Mouse (Mus musculus) monocyte, adult 2 months (primary cell): Measurements from ENCODE around the gene Atn1.

ENCODE experiments used
- DNase-seq, 2 experiments: peaks; one replicate each; pipeline ENCODE4 v3.0.0; 2022; ENCODE audit warnings: low spot score in 2 of 2, low read depth in 1 of 2

Atn1 gene

DNA sequence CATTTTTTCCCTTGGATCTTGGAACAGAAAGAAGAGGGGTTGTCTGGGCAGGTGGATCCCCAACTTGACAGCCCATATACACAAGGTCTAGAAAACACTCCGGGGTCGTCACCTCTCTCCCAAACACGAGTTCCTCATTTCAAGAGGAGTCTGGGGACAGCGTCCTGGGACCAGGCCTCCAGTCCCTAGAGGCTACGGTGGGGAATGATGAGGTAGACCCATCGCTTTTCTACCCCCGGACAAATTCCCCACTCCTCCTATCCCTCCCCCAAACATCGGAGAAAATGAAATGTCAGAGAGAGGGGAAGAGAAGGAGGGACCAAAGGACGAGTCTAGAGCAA is 12.3 kb upstream of the Atn1 start:
- DNase-seq: no peak

DNA sequence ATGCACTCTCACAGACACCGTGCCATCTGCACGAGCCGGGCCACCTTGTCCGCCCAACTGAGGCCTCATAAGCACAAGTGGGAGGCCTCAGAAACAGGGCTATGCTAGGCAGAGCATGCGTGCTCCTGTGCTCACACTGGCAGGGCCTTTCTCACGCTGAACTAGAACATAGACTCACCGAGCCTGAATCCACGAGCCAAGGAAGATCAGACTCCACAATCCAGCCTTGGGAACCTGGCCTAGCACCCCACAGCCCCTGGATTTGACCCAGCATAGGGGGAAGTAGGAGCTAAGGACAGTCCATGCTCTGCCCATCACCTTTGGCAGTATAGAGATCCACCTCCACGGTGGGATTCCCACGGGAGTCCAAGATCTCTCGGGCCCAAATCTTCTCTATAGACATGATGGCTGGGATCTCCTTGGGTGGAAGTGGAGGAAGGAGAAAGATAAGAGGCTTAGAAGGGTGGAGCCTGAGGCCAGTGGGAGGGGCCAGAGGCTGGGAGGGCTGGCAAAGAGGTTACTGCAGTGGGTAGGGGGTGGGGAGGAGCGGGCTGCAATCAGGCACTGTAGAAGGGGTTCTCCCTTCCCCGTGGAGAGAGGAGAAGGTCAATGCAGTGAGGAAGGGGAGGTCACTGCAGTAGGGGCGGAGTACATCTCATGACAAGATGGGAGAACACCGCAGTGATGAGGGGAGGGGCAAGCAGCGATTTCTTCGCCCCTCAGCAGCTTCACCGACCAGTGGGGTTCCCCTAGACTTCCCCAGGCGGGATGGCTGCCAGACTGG is 11.8 kb upstream of the Atn1 start:
- DNase-seq: no peak

DNA sequence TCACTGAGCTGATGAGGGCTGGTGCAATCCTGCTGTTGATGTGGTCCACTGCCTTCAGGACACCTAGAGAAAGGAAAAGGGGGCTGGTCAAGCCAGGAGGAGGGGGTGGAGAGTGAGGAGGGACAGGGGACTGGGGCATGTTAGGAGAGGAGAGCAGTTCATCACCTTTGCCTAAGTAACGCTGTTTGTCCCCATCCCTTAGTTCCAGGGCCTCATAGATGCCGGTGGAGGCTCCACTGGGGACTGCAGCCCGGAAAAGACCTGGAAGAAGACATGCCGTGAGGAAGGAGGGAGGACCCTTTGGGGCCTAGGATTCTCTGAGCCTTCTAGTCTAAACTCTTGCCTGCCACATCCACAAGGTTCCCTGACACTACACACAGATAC is 11.2 kb upstream of the Atn1 start:
- no peak for DNase-seq

DNA sequence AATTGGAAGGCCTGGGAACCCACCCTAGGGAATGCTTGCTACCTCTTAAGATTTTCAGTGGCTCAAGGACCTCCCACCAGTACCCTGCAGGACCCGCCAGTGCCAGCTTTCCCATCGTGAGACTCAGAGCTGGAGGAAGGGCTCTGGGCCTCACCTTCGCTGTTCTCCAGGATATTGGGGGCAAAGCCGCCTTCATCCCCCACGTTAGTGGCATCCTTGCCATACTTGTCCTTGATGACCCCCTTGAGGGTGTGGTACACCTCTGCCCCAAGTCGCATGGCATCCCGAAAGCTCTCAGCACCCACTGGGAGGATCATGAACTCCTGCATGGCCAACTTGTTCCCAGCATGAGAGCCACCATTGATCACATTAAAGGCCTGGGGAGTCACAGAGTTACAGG is 9.6 kb upstream of the Atn1 start:
- no peak for DNase-seq

DNA sequence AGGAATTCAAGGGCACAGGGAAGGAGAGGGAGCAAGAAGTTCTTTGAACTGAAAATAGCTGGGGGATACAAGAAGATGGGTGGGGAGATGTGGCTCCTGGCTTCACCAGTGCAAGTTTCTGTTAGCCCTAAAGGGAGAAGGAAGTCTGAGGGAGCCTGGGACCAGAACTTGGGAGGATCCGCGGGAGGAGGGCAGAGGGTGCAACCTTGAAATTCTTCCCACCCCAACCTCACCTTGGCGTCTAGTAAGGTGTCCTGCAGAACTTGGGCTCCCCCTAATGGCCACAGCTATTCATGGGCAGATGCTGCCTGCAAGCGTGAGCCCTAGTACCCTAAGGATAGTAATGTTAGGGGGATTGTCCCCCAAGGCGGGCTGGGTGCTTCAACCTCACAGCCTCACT is 2.9 kb upstream of the Atn1 start:
- peak; percentile 49 to 70 for DNase-seq

DNA sequence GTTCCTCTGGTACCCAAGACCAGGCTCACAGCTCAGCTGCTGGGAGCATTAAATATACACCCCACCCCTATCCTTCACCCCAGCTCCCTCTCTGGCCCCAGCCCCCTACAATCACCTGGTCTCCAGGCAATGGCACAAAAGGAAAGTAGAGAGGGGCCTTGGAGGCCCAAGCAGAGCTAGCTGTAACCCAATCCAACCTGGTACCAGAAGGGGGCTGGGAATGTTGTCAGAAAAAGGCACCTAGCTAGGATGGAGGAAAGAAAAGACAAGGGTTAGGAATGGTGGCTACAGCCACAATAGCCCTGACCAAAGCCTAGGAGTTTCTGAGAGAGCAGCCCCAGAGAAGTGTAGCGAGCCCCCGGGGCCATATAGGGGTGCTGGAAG is 2.5 kb upstream of the Atn1 start:
- DNase-seq: no peak

DNA sequence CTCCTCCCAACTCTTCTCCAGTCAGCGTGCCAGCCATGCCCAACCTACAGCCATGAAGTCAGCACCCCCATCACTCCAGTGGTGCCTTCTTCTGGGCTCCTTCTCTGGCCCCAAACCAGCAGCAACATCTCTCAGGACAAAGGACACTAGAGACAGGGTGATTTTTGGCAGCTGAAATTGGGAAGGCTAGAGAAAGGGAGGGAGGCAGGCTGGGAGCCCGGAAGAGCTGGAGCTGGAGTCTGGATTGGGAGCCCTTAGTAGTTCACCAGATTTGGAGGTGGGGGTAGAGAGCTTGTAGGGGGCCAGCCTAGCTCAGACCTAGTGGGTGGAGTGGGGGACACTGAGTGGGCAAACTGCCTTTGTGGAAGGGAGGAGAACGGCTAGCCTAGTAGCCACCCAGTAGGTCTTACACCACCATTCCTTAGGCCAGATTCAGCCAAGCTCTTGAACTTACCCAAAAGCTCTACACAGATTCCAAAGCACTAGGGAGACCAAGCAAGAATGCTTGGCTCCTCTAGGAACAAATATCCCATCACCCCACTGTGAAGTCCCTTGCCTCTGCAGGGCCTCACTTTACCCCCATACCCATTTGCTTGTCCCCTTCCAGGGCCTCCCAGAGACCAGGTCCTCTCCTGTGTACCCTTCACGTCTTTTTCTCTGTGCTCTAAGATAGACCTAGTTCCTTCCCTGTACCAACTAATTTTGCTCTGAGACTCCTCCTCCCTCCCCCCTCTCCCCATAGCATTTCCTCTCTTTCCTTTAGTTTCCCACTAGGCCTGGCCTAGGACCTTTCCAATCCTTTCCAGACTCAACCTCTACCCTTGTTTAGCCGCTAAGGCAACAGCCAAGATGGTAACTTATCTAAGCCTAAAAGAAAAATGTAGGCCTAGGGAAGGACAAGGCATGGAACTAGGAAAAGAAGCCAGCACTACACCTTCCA is 1.9 kb upstream of the Atn1 start:
- DNase-seq: no peak

DNA sequence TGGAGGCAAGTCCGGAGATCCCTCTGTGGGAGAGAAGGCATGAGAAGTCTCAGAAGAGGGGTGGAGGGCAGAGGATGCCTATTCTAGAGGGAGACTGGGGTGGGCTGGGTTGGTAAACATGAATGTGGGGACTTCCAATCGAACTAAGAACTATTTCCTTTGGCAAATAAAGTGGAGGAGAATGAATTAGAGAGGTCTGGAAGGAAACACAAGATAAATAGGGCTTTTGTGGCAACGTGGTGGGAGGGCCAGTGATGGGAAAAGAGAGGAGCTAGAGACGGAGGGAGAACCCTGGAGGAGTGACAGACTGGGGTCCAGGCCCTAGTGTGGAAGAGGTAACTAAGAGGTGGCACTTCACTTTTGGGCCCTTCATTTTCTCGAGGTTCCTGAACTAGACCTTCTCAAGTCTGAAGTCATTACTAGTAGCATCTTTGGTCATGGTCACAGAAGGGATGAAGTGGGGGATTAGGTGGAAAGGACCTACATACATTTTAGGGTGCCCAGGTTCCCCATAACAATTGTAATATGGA is 1.1 kb upstream of the Atn1 start:
- DNase-seq: no peak

DNA sequence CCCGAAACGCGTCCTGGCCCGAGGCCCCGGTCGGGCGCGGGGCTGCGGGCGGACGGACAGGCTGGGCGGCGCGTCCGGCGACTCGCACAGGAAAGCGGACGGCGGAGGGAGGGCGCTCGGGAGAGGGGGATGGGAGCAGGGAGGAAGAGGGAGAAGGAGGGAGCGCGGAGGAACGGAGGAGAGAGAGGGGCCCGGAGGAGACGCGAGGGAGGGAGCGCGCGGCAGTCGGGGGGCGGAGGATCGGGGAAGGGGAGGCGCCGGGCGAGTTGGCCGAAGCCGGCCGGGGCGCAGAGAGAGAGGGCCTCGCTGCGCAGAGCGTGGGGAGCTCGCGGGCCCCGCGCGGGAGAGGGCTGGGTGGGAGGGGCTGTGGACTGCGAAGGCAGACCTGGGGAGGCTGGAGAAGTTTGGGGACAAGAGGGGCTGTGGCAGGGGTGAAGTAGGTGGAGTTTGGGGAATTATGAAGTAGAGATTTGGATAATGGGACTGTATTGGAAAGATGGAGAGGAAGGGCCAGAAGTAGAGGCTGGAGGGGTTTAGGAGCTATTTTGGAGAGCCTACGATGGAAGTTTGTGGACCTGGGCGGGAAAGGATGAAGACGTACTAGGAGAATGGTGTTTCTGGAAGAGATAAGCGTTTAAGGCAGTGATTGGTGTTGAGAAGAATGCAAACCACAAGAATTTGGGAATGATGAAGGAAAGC is 477 bp upstream of the Atn1 start:
- no peak for DNase-seq

DNA sequence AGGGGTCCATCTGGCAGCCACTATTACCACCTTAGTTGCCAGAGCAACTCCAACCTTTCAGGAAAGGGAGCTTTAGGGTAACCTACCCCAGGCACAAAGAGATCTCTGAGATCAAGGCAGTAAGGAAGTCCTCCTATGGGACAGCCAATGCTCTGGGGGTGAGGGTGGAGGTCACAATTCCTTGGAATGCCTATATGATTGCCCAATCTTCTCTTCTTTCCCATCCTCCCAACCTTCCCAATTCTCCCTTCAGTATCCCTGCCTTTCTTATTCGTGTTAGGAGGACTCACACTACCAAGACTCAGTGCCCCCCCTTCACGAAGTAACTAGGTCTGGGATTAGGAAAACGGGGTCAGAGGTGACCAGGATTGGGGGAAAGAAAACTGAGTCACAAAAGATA is 1.0 kb downstream of the Atn1 start:
- no peak for DNase-seq

DNA sequence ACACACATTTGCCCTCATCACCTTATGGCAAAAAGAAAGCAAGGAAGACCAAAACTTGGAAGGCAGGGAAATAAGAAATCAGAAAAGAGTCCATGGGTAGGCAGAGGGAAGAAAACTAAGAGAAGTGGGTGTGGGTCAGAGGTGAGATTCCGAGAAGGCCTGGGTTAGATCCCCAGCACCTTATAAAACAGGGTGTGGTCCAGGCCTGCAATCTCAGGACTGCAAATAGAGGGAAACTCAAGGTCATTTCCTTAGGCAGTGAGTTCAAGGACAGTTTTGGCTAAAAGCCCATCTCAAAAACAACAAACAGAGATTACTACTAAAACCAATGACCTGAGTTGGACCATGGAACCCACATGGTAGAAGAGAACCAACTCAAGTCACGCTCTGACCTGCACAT is 2.5 kb downstream of the Atn1 start:
- DNase-seq: no peak

DNA sequence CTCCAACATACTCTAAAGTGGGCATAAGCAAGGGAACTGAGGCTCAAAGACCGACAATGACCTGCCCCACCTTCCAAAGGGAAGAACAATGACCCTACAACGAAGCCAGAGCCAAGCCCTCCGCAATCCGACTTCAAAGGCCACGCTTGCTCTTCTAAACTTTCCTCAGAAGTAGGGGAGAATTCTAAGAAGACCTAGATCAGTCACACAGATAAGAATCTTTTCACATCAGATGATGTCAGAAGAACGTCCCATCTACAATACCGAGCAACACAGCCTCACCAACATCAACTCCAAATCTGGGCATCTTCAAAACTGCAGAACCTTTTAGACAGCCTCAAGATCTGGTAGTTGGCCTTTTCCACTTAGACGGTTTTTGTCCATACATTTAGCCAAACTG is 5.9 kb downstream of the Atn1 start:
- DNase-seq: no peak

DNA sequence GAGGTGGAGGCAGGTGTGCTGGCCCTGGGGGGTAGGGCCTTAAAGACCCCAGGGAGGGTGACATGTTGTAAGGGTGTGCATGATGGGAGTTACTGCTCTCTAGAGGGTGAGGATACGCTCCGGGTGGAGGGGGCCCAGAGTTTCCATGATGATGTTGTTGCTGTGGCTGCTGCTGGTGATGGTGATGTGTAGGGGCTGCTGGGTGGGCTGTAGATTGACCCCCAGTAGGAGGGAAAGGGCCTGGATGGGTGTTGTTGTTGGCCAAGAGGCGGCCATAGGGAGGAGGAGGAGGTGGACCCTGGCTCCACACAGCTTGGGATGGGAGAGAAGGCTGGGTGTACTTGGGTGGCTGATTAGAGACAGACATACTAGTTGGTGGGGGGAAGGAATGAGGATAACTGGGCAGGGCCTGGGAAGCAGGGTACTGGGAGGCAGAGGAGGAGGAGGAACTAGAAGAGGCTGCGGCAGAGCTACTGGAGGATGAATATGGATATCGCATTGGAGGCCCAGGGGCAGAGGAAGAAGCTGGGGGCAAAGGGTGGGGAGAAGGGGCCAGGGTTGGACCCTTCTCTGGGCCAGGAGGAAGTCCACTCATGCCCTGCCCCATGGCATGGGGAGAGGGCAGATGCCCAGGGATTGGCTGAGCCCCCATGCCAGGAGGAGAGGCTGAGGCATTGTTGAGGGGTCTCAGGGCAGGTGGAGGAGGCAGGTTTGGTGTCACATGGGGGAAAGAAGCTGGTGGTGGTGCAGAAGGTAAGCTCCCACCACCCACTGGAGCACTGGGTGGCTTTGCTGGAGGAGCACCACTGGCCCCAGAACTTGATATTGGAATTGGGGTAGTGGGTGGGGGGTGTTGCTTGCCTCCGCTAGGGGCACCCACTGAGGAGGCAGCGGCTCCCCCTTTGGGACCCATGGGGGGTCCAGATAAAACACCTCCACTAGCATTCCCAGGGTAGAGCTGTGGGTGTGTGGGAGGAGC is 9.4 kb downstream of the Atn1 start:
- DNase-seq: no peak

DNA sequence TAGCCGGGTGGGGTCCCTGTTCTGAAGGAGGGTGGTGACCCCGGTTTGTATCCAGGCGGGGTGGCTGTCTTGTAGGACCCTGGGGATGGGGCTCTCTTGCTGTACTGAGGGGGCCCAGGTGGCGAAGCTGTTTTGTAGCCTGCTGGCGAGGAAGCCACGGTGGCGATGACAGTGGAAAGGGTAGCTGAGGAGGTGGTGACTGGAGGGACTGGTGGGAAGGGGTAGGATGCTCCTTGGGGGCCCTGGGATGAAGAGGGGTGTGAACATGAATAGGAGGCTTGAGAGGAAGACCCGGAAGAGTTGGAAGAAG is 10.1 kb downstream of the Atn1 start:
- no peak for DNase-seq

DNA sequence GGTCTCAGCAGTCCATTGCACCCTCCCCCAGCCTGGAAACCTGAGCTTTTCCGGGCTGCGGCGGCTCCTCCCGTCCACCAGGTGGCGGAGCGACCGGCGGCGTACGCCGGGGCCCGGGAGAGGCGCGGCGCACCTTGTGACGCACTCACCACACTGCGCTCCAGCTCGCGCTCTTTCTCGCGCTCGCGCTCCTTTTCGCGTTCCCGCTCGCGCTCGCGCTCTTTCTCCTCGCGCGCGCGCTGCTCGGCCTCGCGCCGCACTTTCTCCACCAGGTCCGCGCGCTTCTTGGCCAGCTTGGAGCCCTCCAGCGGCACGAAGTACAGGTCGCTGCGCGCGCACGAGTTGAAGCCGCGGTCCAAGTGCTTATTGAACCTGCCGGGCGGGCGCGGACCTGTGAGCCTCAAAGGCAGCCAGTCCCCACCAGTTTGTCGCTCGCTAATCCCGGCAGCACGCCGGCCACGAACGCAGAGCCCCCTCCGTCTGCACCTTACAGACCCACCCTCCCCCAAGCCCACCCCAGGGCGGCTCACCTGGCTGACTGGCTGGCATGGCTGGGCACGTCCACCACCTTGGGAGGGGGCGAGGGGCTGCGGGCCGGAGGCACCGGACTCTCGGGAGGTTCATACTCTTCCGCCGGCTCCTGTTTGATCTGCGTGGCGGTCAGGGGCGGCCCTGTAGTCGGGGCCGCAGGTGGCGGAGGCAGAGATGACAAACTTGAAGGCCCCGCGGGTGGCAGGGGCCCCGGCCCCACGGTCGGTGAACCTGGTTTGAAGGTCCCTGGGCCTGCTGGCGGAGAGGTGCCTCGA is 10.6 kb downstream of the Atn1 start:
- DNase-seq: peak; percentile 83 to 91

DNA sequence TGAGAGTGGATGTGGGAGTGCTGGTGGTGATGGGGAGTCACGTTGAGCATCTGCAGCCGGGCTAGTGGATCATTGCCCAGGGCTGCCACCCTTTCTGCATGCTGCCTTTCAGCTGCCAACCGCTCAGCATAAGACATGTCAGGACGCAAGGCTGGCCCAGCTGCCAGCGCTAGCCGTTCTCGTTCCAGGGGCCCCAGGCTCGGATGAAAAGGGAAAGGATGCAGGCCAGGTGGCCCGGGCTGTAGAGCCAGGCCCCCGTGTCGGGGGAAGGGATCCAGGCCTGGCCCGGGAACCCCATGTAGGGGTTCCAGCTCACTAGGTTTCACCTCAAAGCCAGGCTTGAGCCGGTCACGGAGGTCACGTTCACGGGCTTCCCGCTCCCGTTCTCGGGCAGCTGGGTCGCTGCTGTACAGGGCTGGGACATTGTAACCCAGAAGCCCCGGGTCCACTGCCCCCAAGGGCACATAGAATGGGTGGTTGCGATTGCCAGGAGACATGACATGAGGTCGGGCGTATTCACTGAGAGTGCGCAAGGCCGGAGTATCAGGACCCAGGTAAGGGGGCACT is 11.5 kb downstream of the Atn1 start:
- DNase-seq: no peak

DNA sequence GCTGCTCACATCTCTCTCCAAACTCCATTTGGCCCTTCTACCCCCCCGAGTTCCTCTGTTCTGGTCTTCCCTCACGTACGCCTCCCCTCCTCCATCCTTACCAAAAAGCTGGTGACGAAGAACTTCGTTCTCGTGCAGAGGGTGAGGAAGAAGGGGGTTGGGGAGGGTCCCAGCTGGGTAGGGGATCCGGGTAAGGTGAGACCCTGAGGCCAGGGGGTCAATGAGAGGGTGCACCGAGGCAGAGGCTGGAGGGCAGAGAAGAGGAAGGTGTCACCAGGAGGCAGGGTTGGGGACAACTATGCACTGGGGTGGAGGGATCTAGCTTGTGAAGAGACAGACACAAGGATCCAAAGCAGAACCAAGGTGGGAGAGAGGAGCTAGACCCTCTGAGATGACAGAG is 12.7 kb downstream of the Atn1 start:
- no peak for DNase-seq

DNA sequence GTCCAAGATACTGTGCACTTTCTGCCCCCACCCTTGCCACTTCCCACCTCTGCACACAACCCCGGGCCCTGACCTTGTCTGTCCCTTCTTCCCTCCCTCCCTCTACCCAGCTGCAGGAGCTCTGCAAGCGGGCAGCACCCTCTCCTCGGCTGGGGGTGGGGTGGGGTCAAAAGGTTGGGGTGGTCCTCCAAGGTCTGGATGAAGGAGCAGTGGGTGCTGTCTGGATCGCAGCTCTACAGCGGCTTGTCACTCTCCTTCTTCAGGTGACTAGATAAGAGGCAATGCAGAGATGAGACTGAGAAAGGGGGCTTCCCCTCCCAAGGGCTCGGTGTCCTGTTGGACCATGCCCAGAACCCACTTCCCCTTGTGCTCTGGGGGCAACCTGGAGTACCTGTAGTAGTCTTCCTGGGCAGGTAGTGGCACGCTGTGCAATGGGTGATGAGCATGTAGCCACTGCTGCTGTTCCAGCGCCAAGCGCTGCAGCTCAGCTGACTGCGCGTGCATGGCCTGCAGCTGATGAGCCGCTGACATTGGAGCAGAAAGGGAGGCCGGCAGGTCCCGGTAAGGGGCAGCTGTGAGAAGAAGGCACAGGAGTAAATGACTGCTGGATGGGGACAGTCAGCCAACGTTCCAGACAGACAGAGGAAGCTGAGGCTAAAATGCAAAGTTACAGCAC is 13.3 kb downstream of the Atn1 start:
- no peak for DNase-seq

DNA sequence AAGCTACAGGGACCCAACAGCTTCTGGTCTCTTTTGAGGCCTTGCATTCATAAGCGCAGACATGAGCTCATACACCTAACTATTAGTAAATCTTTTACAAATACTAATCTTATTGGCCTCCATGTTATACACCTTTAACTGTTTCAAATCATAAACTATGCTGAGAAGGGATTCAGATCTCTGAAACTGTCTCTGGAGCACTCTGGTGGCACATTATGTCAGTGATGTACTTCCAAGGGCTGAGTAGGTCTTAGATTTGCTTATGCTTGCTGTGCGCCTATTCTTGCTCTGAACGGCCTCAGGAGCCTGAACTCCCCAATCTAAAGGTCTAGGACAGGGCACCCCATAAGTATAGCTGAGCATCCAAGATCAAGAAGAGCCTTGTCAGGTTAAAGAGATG is 14.5 kb downstream of the Atn1 start:
- DNase-seq: no peak
